8 mouse cellular contexts compared by ENCODE assay signal in genomic region chr9:110657474-110658078, GRCm38 (mm10). TPM values are rescaled to one million over a fixed set of nuclear protein-coding genes. Genes with fewer than 3 reads are reported as not detected.
A peak's percentile ranks its signal among the peaks of the same experiment; 100 is the strongest.
DNase-seq lines count a peak whose midpoint lies in the region; ATAC-seq lines count a peak whose summit lies in the region.

No protein-coding gene starts in this region.

- H3K27ac ChIP-seq in heart, embryonic 14.5 days (replicated peaks in 1 of 2; ENCODE audit: control insufficient read depth in 1 of 2, insufficient read depth in 1 of 2, low read depth in 2 of 2, low read length in 2 of 2): peak overlapping the region in 1 of 2 experiments; percentile 94; a peak in 2 of 4 replicates
- H3K27ac ChIP-seq in midbrain, embryonic 12.5 days (replicated peaks): no peak overlapping the region

- peaks cover 13 to 40% of the 10 kb centered on the region in 2 experiments for H3K4me1 ChIP-seq in heart, embryonic 14.5 days (ENCODE audit: control insufficient read depth in 2 of 2, insufficient read depth in 2 of 2, low read length in 2 of 2)
- H3K4me1 ChIP-seq in midbrain, embryonic 12.5 days: peaks cover 38% of the 10 kb centered on the region

- ATAC-seq in heart, embryonic 14.5 days (ENCODE audit: insufficient number of reproducible peaks, insufficient read depth, low FRiP score, low read depth): no peak
- no peak for ATAC-seq in midbrain, embryonic 12.5 days (ENCODE audit: low FRiP score, low read depth)

- H3K4me3 ChIP-seq in heart, embryonic 14.5 days (ENCODE audit: control insufficient read depth in 1 of 2, insufficient read depth in 1 of 2, low read depth in 1 of 2, low read length in 2 of 2): peak overlapping the region in 1 of 2 experiments; percentile 72; a peak in 2 of 4 replicates
- peak overlapping the region; percentile 73 for H3K4me3 ChIP-seq in midbrain, embryonic 12.5 days

- intact Hi-C loops in gastrocnemius, postnatal 36 days (cut with DNase I): no loop called here

- no peaks in the 10 kb centered on the region for H3K27me3 ChIP-seq in heart, embryonic 14.5 days (ENCODE audit: control insufficient read depth, insufficient read depth, low read length)
- H3K27me3 ChIP-seq in midbrain, embryonic 12.5 days: peaks cover 13% of the 10 kb centered on the region

- peaks cover 7% of the 10 kb centered on the region for H3K36me3 ChIP-seq in heart, embryonic 14.5 days (ENCODE audit: control insufficient read depth, insufficient read depth, low read length)
- no peaks in the 10 kb centered on the region for H3K36me3 ChIP-seq in midbrain, embryonic 12.5 days

- peak overlapping the region; percentile 85 for H3K9ac ChIP-seq in heart, embryonic 14.5 days (ENCODE audit: low read length)
- H3K9ac ChIP-seq in midbrain, embryonic 12.5 days (replicated peaks): peak overlapping the region; percentile 85

- peak; percentile 48 for DNase-seq in gastrocnemius, adult 18-20 months (ENCODE audit: low spot score)
- no peak for DNase-seq in gastrocnemius, postnatal 36 days
- DNase-seq in adrenal gland, postnatal 25 days: peak; percentile 35
- peak; percentile 76 for DNase-seq in kidney, postnatal 14 days
- DNase-seq in ovary, postnatal 36 days (ENCODE audit: low spot score): no peak
- no peak for DNase-seq in gastrocnemius, postnatal 25 days

- H3K9me3 ChIP-seq in heart, embryonic 14.5 days (ENCODE audit: control insufficient read depth, low read length): no peaks in the 10 kb centered on the region
- no peaks in the 10 kb centered on the region for H3K9me3 ChIP-seq in midbrain, embryonic 12.5 days

- H3K4me2 ChIP-seq in heart, embryonic 14.5 days (ENCODE audit: low read length): peak overlapping the region; percentile 85
- H3K4me2 ChIP-seq in midbrain, embryonic 12.5 days (replicated peaks): peak overlapping the region; percentile 69

- 69% methylated on average over 13 of the region's 13 CpGs for WGBS in heart, embryonic 14.5 days
- WGBS in midbrain, embryonic 12.5 days: 83% methylated on average over 13 of the region's 13 CpGs

RNA-seq across cellular contexts. Expression of gene Ccdc12, which starts 1.3 kb away (rescaled TPM):
- total RNA-seq in gastrocnemius, adult 18-20 months (2021): 10 to 100 TPM; 42.4 to 45.8 TPM
- total RNA-seq in gastrocnemius, postnatal 36 days (2021): 10 to 100 TPM; 45.1 to 48.1 TPM
- 64.0 and 69.5 TPM in 2 replicates for total RNA-seq in adrenal gland, postnatal 25 days (2021)
- 146 and 147 TPM in 2 replicates for polyA plus RNA-seq in heart, embryonic 14.5 days (2014; fragmentation: Nextera tagmentation; extraction: Ambion mirVana)
- 132 and 136 TPM in 2 replicates for polyA plus RNA-seq in midbrain, embryonic 12.5 days (2016; fragmentation: Nextera tagmentation; extraction: Ambion mirVana)
- total RNA-seq in gastrocnemius, postnatal 25 days (2021): 10 to 100 TPM; 46.9 to 47.1 TPM

RNA-seq across cellular contexts. Expression of gene Nbeal2, which starts 3.6 kb away (rescaled TPM):
- total RNA-seq in gastrocnemius, adult 18-20 months (2021): 1 to 10 TPM; 3.6 to 3.7 TPM
- total RNA-seq in gastrocnemius, postnatal 36 days (2021): 1 to 10 TPM; 3.3 to 3.6 TPM
- total RNA-seq in adrenal gland, postnatal 25 days (2021): 7.9 and 10.1 TPM in 2 replicates
- 2.4 and 2.7 TPM in 2 replicates for polyA plus RNA-seq in heart, embryonic 14.5 days (2014; fragmentation: Nextera tagmentation; extraction: Ambion mirVana)
- polyA plus RNA-seq in midbrain, embryonic 12.5 days (2016; fragmentation: Nextera tagmentation; extraction: Ambion mirVana): 2.6 and 3.4 TPM in 2 replicates
- total RNA-seq in gastrocnemius, postnatal 25 days (2021): 1 to 10 TPM; 2.9 to 3.2 TPM

RNA-seq across cellular contexts. Expression of gene Nradd, which starts 33.3 kb away (rescaled TPM):
- total RNA-seq in gastrocnemius, adult 18-20 months (2021): under 1 TPM; 0.84 to 0.97 TPM
- total RNA-seq in gastrocnemius, postnatal 36 days (2021): 1 to 10 TPM in 1 of 2 experiments, under 1 TPM in 1; 0.91 to 1.2 TPM
- total RNA-seq in adrenal gland, postnatal 25 days (2021): 18.5 and 20.9 TPM in 2 replicates
- 8.4 and 12.2 TPM in 2 replicates for polyA plus RNA-seq in heart, embryonic 14.5 days (2014; fragmentation: Nextera tagmentation; extraction: Ambion mirVana)
- 41.0 and 44.6 TPM in 2 replicates for polyA plus RNA-seq in midbrain, embryonic 12.5 days (2016; fragmentation: Nextera tagmentation; extraction: Ambion mirVana)
- under 1 TPM; 0.80 to 0.87 TPM for total RNA-seq in gastrocnemius, postnatal 25 days (2021)

Comparison
In these comparisons a context has a peak if more than half of its experiments do, and no peak if none do; other contexts are left out.
1. DNase-seq: peak in gastrocnemius, adult 18-20 months (single experiment), adrenal gland, postnatal 25 days (single experiment) and kidney, postnatal 14 days (single experiment); none in gastrocnemius, postnatal 36 days (0 of 2), ovary, postnatal 36 days (single experiment) and gastrocnemius, postnatal 25 days (single experiment).